Mouse (Mus musculus) forebrain, embryonic 13.5 days (tissue): ENCODE measurements around the gene Cdhr5. TPM values are rescaled to one million over a fixed set of nuclear protein-coding genes. Genes with fewer than 3 reads are reported as not detected.

ENCODE experiments used
- ATAC-seq: fragments of 200-750 bp; cut with Nextera tagmentation; 2 replicates; pipeline ENCODE4 v1.8.0; 2017
- H3K27ac ChIP-seq: fragments of 300-500 bp; sonication (generic); 2 replicates; pipeline ENCODE4 v1.5.1; 2015; ENCODE audit warnings: inconsistent platforms, mild to moderate bottlenecking, moderate library complexity
- H3K27me3 ChIP-seq: fragments of 300-500 bp; sonication (generic); 2 replicates; pipeline ENCODE4 v1.6.1; 2015; ENCODE audit warnings: mild to moderate bottlenecking, inconsistent platforms
- H3K36me3 ChIP-seq: fragments of 300-500 bp; sonication (generic); 2 replicates; pipeline ENCODE4 v1.6.1; 2015; ENCODE audit warnings: mild to moderate bottlenecking, inconsistent platforms; ENCODE audit not compliant: poor library complexity, severe bottlenecking
- H3K4me1 ChIP-seq: fragments of 300-500 bp; sonication (generic); 2 replicates; pipeline ENCODE4 v1.6.1; 2015; ENCODE audit warnings: inconsistent platforms
- H3K4me2 ChIP-seq: fragments of 300-500 bp; sonication (generic); 2 replicates; pipeline ENCODE4 v1.6.1; 2015; ENCODE audit warnings: inconsistent platforms, mild to moderate bottlenecking, moderate library complexity
- H3K4me3 ChIP-seq: fragments of 300-500 bp; sonication (generic); 2 replicates; pipeline ENCODE4 v1.5.1; 2015; ENCODE audit warnings: mild to moderate bottlenecking, inconsistent platforms
- H3K9ac ChIP-seq: fragments of 300-500 bp; sonication (generic); 2 replicates; pipeline ENCODE4 v1.6.1; 2015; ENCODE audit warnings: mild to moderate bottlenecking, inconsistent platforms
- H3K9me3 ChIP-seq: fragments of 300-500 bp; sonication (generic); replicated peaks from 2 replicates; pipeline ENCODE4 v1.6.1; 2016; ENCODE audit warnings: inconsistent platforms
- WGBS: fragments of 180-500 bp; shearing (Covaris S2); methylation state at CpG from one replicate; pipeline ENCODE4 v1.1.7; 2015; 5-methylcytosine and 5-hydroxymethylcytosine counted together
- polyA plus RNA-seq: library from polyadenylated mRNA; unstranded; fragments of >200 nt; fragmentation: Nextera tagmentation; extraction: Ambion mirVana; gene quantifications from 2 replicates; pipeline ENCODE4 v1.2.1, GENCODE M21; 2015

The Cdhr5 gene
- polyA plus RNA-seq, 1 experiment from 2014 or later, result not detected

- Histone ChIP-seq H3K9ac (no peak overlapping the region), H3K36me3 (peaks cover 58% of the 10 kb centered on the region), H3K27ac (no peak overlapping the region), H3K27me3 (no peaks in the 10 kb centered on the region), H3K4me2 (no peak overlapping the region), H3K4me1 (peaks cover 23% of the 10 kb centered on the region), H3K9me3 (no peaks in the 10 kb centered on the region), H3K4me3 (no peak overlapping the region)
- ATAC-seq, result no peak
- WGBS, result 88% methylated on average over 3 of the region's 3 CpGs
Measured at GRCm38 (mm10) chr7:141231111-141231510, 45.5 kb downstream of the Cdhr5 start.

GRCm38 (mm10) chr7:141230570-141230969, 46.0 kb downstream of the Cdhr5 start:
- WGBS, result 92% methylated on average over 4 of the region's 4 CpGs
- peaks cover 52% of the 10 kb centered on the region for H3K36me3 ChIP-seq

GRCm38 (mm10) chr7:141229702-141230101, 46.9 kb downstream of the Cdhr5 start:
- Histone ChIP-seq H3K4me2 (peak overlapping the region; percentile 99), H3K27ac (no peak overlapping the region), H3K4me3 (peak overlapping the region; percentile 100), H3K4me1 (peaks cover 23% of the 10 kb centered on the region), H3K9me3 (no peaks in the 10 kb centered on the region), H3K27me3 (no peaks in the 10 kb centered on the region), H3K36me3 (peaks cover 44% of the 10 kb centered on the region), H3K9ac (peak overlapping the region; percentile 98)
- WGBS, result 65% methylated on average over 6 of the region's 6 CpGs
- no peak for ATAC-seq

More at GRCm38 (mm10) chr7:141230570-141230969, 46.0 kb downstream of the Cdhr5 start:
- peak overlapping the region; percentile 100; the same call in 1 of the 2 replicates for H3K4me3 ChIP-seq
- H3K9ac ChIP-seq, result no peak overlapping the region
- no peak for ATAC-seq
- no peaks in the 10 kb centered on the region for H3K9me3 ChIP-seq
- peak overlapping the region; percentile 99 for H3K4me2 ChIP-seq
- no peak overlapping the region for H3K27ac ChIP-seq
- peaks cover 23% of the 10 kb centered on the region for H3K4me1 ChIP-seq
- no peaks in the 10 kb centered on the region for H3K27me3 ChIP-seq

- WGBS, result under 1% methylated on average over 76 of the region's 76 CpGs
- H3K36me3 ChIP-seq, result peaks cover 31% of the 10 kb centered on the region
- peak within 1 kb of the TSS; percentile 98 for H3K9ac ChIP-seq
- peak within 1 kb of the TSS; percentile 93 for H3K27ac ChIP-seq
- H3K4me2 ChIP-seq, result peak within 1 kb of the TSS; percentile 99
- ATAC-seq, result peak; percentile 94
- H3K9me3 ChIP-seq, result no peaks in the 10 kb centered on the region
- H3K27me3 ChIP-seq, result no peaks in the 10 kb centered on the region
- peaks cover 23% of the 10 kb centered on the region for H3K4me1 ChIP-seq
- peak within 1 kb of the TSS; percentile 100 for H3K4me3 ChIP-seq
Measured at GRCm38 (mm10) chr7:141228279-141229067, 48.1 kb downstream of the Cdhr5 start, which contains the start of gene Phrf1. Phrf1 (plus strand) TSS chr7:141228784.

GRCm38 (mm10) chr7:141227796-141228195, 48.8 kb downstream of the Cdhr5 start:
- no peaks in the 10 kb centered on the region for H3K9me3 ChIP-seq
- 77% methylated on average over 4 of the region's 4 CpGs for WGBS
- peak overlapping the region; percentile 100 for H3K4me3 ChIP-seq
- H3K4me2 ChIP-seq, result peak overlapping the region; percentile 99; the same call in 1 of the 2 replicates
- no peak overlapping the region; the same call in 1 of the 2 replicates for H3K9ac ChIP-seq
- H3K36me3 ChIP-seq, result peaks cover 24% of the 10 kb centered on the region
- H3K4me1 ChIP-seq, result peaks cover 23% of the 10 kb centered on the region
- no peaks in the 10 kb centered on the region for H3K27me3 ChIP-seq
- ATAC-seq, result no peak
- H3K27ac ChIP-seq, result peak overlapping the region; percentile 93; the same call in 1 of the 2 replicates

- Histone ChIP-seq H3K9ac (no peak overlapping the region), H3K27me3 (no peaks in the 10 kb centered on the region), H3K4me2 (no peak overlapping the region), H3K4me1 (peaks cover 32% of the 10 kb centered on the region), H3K27ac (no peak overlapping the region), H3K36me3 (peaks cover 12% of the 10 kb centered on the region), H3K4me3 (no peak overlapping the region), H3K9me3 (no peaks in the 10 kb centered on the region)
- 84% methylated on average over 6 of the region's 6 CpGs for WGBS
- ATAC-seq, result no peak
Measured at GRCm38 (mm10) chr7:141226535-141226934, 50.1 kb downstream of the Cdhr5 start.

GRCm38 (mm10) chr7:141222696-141223215, 53.8 kb downstream of the Cdhr5 start:
- Histone ChIP-seq H3K27me3 (no peaks in the 10 kb centered on the region), H3K9me3 (no peaks in the 10 kb centered on the region), H3K27ac (peak overlapping the region; percentile 74), H3K4me2 (peak overlapping the region; percentile 79; the same call in 1 of the 2 replicates), H3K9ac (0 out of 2 replicates have a peak overlapping the region, but pooled peaks have one; percentile 51), H3K4me3 (no peak overlapping the region), H3K36me3 (peaks cover 7% of the 10 kb centered on the region), H3K4me1 (peaks cover 25% of the 10 kb centered on the region)
- ATAC-seq, result no peak
- 92% methylated on average over 4 of the region's 4 CpGs for WGBS

GRCm38 (mm10) chr7:141222126-141222467, 54.5 kb downstream of the Cdhr5 start:
- H3K36me3 ChIP-seq, result peaks cover 12% of the 10 kb centered on the region
- peak overlapping the region; percentile 51 for H3K9ac ChIP-seq
- H3K4me2 ChIP-seq, result peak overlapping the region; percentile 79
- WGBS, result 11% methylated on average over 8 of the region's 8 CpGs
- H3K4me3 ChIP-seq, result peak overlapping the region; percentile 43
- H3K27ac ChIP-seq, result peak overlapping the region; percentile 74
- no peak for ATAC-seq
- no peaks in the 10 kb centered on the region for H3K27me3 ChIP-seq
- no peaks in the 10 kb centered on the region for H3K9me3 ChIP-seq
- H3K4me1 ChIP-seq, result peaks cover 25% of the 10 kb centered on the region

- H3K9ac ChIP-seq, result peak overlapping the region; percentile 68
- H3K36me3 ChIP-seq, result peaks cover 12% of the 10 kb centered on the region
- H3K4me3 ChIP-seq, result peak overlapping the region; percentile 43
- peak overlapping the region; percentile 79 for H3K4me2 ChIP-seq
- no peaks in the 10 kb centered on the region for H3K27me3 ChIP-seq
- H3K9me3 ChIP-seq, result no peaks in the 10 kb centered on the region
- H3K27ac ChIP-seq, result peak overlapping the region; percentile 74
- WGBS, result 1% methylated on average over 43 of the region's 44 CpGs
- peaks cover 29% of the 10 kb centered on the region for H3K4me1 ChIP-seq
- ATAC-seq, result peak; percentile 97
Measured at GRCm38 (mm10) chr7:141221249-141222125, 55.1 kb downstream of the Cdhr5 start.

GRCm38 (mm10) chr7:141220377-141220776, 56.2 kb downstream of the Cdhr5 start:
- Histone ChIP-seq H3K9ac (no peak overlapping the region), H3K36me3 (peaks cover 12% of the 10 kb centered on the region), H3K27ac (no peak overlapping the region), H3K4me3 (no peak overlapping the region), H3K4me1 (peaks cover 35% of the 10 kb centered on the region), H3K27me3 (no peaks in the 10 kb centered on the region), H3K9me3 (no peaks in the 10 kb centered on the region), H3K4me2 (peak overlapping the region; percentile 79)
- 85% methylated on average over 1 of the region's 1 CpGs for WGBS
- no peak for ATAC-seq

GRCm38 (mm10) chr7:141219558-141220099, 57.0 kb downstream of the Cdhr5 start:
- Histone ChIP-seq H3K9ac (no peak overlapping the region), H3K4me2 (no peak overlapping the region), H3K9me3 (no peaks in the 10 kb centered on the region), H3K27ac (no peak overlapping the region), H3K27me3 (no peaks in the 10 kb centered on the region), H3K4me1 (peaks cover 41% of the 10 kb centered on the region), H3K4me3 (no peak overlapping the region), H3K36me3 (peaks cover 12% of the 10 kb centered on the region)
- ATAC-seq, result no peak
- WGBS, result 94% methylated on average over 1 of the region's 1 CpGs
